Mouse (Mus musculus): ENCODE data around the gene Wdr76. TPM values are rescaled to one million over a fixed set of nuclear protein-coding genes. Genes with fewer than 3 reads are reported as not detected.

The Wdr76 gene
- polyA plus RNA-seq, 1 experiment from 2014 or later = 9.9 TPM

DNA sequence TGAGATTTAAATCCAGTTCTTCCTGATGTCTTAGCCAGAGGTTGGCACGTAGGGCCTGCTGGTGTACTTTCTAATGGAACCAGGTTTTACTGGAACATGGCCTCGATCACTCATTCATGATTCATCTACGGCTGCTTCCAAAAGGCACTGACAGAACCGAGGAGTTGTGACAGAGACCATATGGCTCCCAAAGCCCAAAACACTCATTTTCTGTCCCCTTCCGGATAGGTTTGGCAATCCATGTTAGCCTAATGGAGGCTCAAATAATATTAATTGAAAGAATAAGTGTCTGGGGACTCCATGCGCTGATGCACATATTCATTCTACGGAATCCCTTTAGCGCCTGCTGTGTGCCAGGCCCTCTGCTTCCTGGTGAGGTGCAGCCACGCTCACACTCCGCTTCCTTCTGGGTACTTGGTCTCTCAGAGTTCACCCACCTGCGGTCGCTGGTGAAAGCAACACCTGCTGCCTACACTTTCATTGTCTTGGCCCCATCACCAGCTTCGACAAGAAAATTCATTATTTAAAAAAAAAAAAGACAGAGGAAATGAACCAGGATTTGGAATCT, 76.4 kb downstream of the Wdr76 start:
- ATAC-seq (replicated peaks; ENCODE audit: low FRiP score, low TSS enrichment, low read depth) = no peak

DNA sequence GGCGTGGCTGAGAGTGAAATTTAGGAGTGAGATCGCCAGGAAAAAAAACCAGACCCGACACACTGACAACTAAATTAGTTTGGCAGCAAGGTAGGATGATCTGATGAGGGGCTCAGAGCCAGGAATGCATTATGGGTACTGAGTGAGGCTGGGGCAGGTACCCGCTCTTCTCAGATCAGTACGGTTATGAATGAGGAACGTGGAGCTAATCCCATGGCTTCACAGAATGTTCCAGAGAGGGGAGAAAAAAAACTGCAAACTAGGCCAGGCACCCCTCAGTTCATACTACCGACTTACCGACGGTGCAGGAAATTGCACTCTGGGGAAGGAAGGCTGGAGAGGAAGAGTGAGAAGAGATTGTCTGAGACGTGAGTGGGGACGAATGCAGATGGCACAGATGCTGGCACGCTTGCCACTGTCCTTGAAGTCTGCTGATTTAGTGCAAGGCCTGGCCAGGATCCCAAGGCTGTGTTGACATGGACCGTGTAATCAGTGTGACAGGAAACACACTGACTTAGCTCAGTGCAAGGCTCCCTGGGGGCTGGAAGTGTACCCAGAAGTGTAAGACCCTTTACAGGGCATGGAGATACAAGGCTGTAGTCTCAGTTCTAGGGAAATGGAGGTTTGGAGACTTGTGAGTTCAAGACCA, 77.1 kb downstream of the Wdr76 start:
- WGBS = 63% methylated on average over 13 of the region's 13 CpGs
- H3K9me3 ChIP-seq (ENCODE audit: control insufficient read depth, low read length) = no peaks in the 10 kb centered on the region
- H3K4me2 ChIP-seq (ENCODE audit: low read length) = no peak overlapping the region
- no peak overlapping the region for H3K4me3 ChIP-seq (ENCODE audit: low read depth, low read length)
- H3K4me1 ChIP-seq (replicated peaks; ENCODE audit: control insufficient read depth, insufficient read depth, low read length) = peaks cover 8% of the 10 kb centered on the region; the same call in 1 of the 2 replicates
- ATAC-seq (replicated peaks; ENCODE audit: low FRiP score, low TSS enrichment, low read depth) (no peak), DNase-seq (ENCODE audit: low spot score) (no peak)
- no peaks in the 10 kb centered on the region for H3K27me3 ChIP-seq (replicated peaks; ENCODE audit: control insufficient read depth, insufficient read depth, low read length)
- H3K9ac ChIP-seq (ENCODE audit: low read length) = no peak overlapping the region
- H3K36me3 ChIP-seq (ENCODE audit: control insufficient read depth, insufficient read depth, low read length) = no peaks in the 10 kb centered on the region
- no peak overlapping the region for H3K27ac ChIP-seq (ENCODE audit: low read depth)

More for the DNA sequence above, 76.4 kb downstream of the Wdr76 start:
- Histone ChIP-seq H3K9me3 (ENCODE audit: control insufficient read depth, low read length) (no peaks in the 10 kb centered on the region), H3K36me3 (ENCODE audit: control insufficient read depth, insufficient read depth, low read length) (no peaks in the 10 kb centered on the region), H3K27me3 (replicated peaks; ENCODE audit: control insufficient read depth, insufficient read depth, low read length) (no peaks in the 10 kb centered on the region), H3K27ac (ENCODE audit: low read depth) (no peak overlapping the region), H3K4me1 (replicated peaks; ENCODE audit: control insufficient read depth, insufficient read depth, low read length) (peaks cover 1% of the 10 kb centered on the region; the same call in 1 of the 2 replicates), H3K4me3 (ENCODE audit: low read depth, low read length) (no peak overlapping the region), H3K9ac (ENCODE audit: low read length) (no peak overlapping the region), H3K4me2 (ENCODE audit: low read length) (no peak overlapping the region)
- no peak for DNase-seq (ENCODE audit: low spot score)
- 78% methylated on average over 13 of the region's 13 CpGs for WGBS

DNA sequence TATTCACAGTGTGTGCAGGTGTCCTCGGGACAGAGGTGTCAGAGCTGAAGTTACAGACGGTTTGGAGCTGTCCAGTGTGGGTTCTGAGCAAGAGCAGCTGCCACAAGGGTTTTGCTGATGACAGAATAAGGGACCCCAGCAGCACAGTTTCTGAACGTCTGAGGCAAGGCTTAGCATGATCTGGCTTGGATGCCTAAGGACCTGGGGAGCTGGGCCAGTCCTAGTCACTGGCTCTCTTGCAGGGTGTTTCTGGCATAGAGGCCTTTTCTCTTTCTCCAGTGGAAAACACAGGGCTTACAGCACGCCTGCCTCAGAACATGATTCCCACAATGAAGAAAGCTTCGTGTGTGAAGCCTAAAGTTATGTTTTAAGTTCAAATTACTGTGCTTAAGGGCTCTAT, 78.2 kb downstream of the Wdr76 start:
- no peak overlapping the region for H3K4me3 ChIP-seq (ENCODE audit: low read depth, low read length)
- H3K4me2 ChIP-seq (ENCODE audit: low read length) = no peak overlapping the region
- DNase-seq (ENCODE audit: low spot score) = no peak
- no peak overlapping the region for H3K27ac ChIP-seq (ENCODE audit: low read depth)
- H3K4me1 ChIP-seq (replicated peaks; ENCODE audit: control insufficient read depth, insufficient read depth, low read length) = peaks cover 9% of the 10 kb centered on the region; the same call in 1 of the 2 replicates
- no peaks in the 10 kb centered on the region for H3K36me3 ChIP-seq (ENCODE audit: control insufficient read depth, insufficient read depth, low read length)
- no peak for ATAC-seq (replicated peaks; ENCODE audit: low FRiP score, low TSS enrichment, low read depth)
- no peaks in the 10 kb centered on the region for H3K9me3 ChIP-seq (ENCODE audit: control insufficient read depth, low read length)
- 50% methylated on average over 5 of the region's 5 CpGs for WGBS
- no peaks in the 10 kb centered on the region for H3K27me3 ChIP-seq (replicated peaks; ENCODE audit: control insufficient read depth, insufficient read depth, low read length)
- no peak overlapping the region for H3K9ac ChIP-seq (ENCODE audit: low read length)

DNA sequence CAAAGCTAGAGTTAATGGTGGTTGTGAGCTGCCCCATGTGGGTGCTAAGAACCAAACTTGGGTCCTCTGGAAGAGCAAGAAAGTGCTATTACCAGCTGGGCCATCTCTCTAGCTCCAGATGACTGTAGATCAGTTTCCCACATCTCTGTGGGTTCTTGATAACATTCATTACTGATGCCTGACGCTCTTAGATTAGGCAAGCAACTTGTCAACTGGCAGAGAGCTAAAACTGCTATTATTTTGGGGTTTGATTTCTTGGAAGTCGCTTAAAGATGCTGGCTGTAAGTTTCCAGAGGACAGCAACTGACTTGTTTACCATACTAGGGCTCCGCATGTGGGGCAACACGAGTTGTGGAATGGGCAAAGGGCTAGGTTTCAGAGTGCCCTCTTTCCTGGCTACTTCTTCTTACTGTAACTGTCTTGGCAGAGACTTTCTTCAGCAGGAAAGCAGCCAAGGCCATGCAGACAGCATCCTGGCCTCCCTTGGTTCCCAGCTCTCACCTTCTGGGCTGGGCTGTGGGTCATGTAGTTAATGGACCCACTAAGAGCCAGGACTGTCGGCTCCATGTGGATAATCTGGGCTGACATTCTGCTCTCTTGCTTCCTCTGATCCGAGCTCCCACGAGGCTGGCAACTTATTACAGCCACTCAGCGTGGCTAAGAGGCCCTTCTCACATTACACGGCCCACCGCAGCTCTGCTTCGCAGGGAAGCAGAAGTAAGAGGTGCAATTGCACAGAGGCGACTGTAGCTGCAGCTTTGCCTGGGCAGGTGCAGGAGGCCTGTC, 81.2 kb downstream of the Wdr76 start:
- H3K9me3 ChIP-seq (ENCODE audit: control insufficient read depth, low read length) = no peaks in the 10 kb centered on the region
- H3K27ac ChIP-seq (ENCODE audit: low read depth) = no peak overlapping the region
- no peak for DNase-seq (ENCODE audit: low spot score)
- no peaks in the 10 kb centered on the region for H3K27me3 ChIP-seq (replicated peaks; ENCODE audit: control insufficient read depth, insufficient read depth, low read length)
- H3K4me3 ChIP-seq (ENCODE audit: low read depth, low read length) = no peak overlapping the region
- peaks cover 9% of the 10 kb centered on the region; the same call in 1 of the 2 replicates for H3K4me1 ChIP-seq (replicated peaks; ENCODE audit: control insufficient read depth, insufficient read depth, low read length)
- H3K4me2 ChIP-seq (ENCODE audit: low read length) = no peak overlapping the region
- 34% methylated on average over 12 of the region's 12 CpGs for WGBS
- no peaks in the 10 kb centered on the region for H3K36me3 ChIP-seq (ENCODE audit: control insufficient read depth, insufficient read depth, low read length)
- no peak for ATAC-seq (replicated peaks; ENCODE audit: low FRiP score, low TSS enrichment, low read depth)
- no peak overlapping the region for H3K9ac ChIP-seq (ENCODE audit: low read length)

DNA sequence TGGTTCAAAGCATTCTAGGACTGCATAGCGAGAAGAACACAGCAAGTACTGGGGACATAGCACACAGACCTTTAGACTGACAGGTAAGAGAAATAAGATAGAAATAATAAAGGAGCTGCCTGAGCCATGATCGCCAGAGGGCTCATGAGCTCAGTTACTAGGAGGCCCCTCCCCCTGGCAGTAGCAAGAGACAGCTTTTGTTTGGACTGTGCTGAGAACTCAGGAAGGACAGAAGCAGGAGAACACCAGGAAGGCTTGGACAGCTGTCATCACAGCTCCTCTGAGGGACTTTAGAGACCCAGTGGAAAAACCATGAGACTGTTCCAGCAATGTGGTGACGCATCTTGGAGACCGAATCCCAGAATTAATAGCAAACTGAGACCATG, 81.8 kb downstream of the Wdr76 start:
- Histone ChIP-seq H3K27me3 (replicated peaks; ENCODE audit: control insufficient read depth, insufficient read depth, low read length) (no peaks in the 10 kb centered on the region), H3K4me3 (ENCODE audit: low read depth, low read length) (no peak overlapping the region), H3K9me3 (ENCODE audit: control insufficient read depth, low read length) (no peaks in the 10 kb centered on the region), H3K4me1 (replicated peaks; ENCODE audit: control insufficient read depth, insufficient read depth, low read length) (peaks cover 9% of the 10 kb centered on the region; the same call in 1 of the 2 replicates), H3K9ac (ENCODE audit: low read length) (no peak overlapping the region), H3K27ac (ENCODE audit: low read depth) (no peak overlapping the region), H3K36me3 (ENCODE audit: control insufficient read depth, insufficient read depth, low read length) (no peaks in the 10 kb centered on the region), H3K4me2 (ENCODE audit: low read length) (no peak overlapping the region)
- DNase-seq (ENCODE audit: low spot score) (no peak), ATAC-seq (replicated peaks; ENCODE audit: low FRiP score, low TSS enrichment, low read depth) (no peak)
- WGBS = 48% methylated on average over 4 of the region's 4 CpGs

DNA sequence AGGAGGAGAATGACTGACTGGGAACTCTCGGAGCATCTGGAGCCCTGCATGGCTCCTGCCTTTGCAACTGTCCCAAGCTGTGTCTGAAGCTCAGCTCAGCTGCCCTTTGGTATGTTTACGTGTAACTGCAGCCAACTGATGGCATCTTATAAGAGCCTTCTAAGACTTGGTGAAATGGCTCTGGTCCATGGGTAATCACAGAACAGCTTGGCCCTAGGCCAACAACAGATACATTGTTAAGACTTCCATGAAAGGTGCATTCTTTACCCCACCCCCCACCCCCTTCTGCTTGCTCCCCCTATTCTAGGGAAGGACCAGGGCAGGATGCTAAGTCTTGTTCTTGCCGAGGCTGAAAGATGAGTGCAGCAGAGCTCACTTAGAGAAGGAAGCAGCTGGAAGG, 87.6 kb downstream of the Wdr76 start:
- WGBS = 39% methylated on average over 3 of the region's 3 CpGs
- Histone ChIP-seq H3K36me3 (ENCODE audit: control insufficient read depth, insufficient read depth, low read length) (no peaks in the 10 kb centered on the region), H3K9ac (ENCODE audit: low read length) (no peak overlapping the region), H3K4me1 (replicated peaks; ENCODE audit: control insufficient read depth, insufficient read depth, low read length) (peaks cover 17% of the 10 kb centered on the region; the same call in 1 of the 2 replicates), H3K9me3 (ENCODE audit: control insufficient read depth, low read length) (no peaks in the 10 kb centered on the region), H3K27me3 (replicated peaks; ENCODE audit: control insufficient read depth, insufficient read depth, low read length) (no peaks in the 10 kb centered on the region), H3K4me3 (ENCODE audit: low read depth, low read length) (no peak overlapping the region), H3K27ac (ENCODE audit: low read depth) (no peak overlapping the region), H3K4me2 (ENCODE audit: low read length) (no peak overlapping the region)
- ATAC-seq (replicated peaks; ENCODE audit: low FRiP score, low TSS enrichment, low read depth) (no peak), DNase-seq (ENCODE audit: low spot score) (no peak)

Other genes starting within 250 kb of the Wdr76 start
- gene Trp53bp1, start 235.3 kb upstream of the Wdr76 start, polyA plus RNA-seq (2014; fragmentation: Nextera tagmentation; extraction: Ambion mirVana) = 63.8 and 70.3 TPM in 2 replicates
- 6.7 and 7.2 TPM in 2 replicates for gene Map1a, start 217.1 kb upstream of the Wdr76 start, polyA plus RNA-seq (2014; fragmentation: Nextera tagmentation; extraction: Ambion mirVana)
- gene Ppip5k1, start 151.3 kb upstream of the Wdr76 start, polyA plus RNA-seq (2014; fragmentation: Nextera tagmentation; extraction: Ambion mirVana) = 15.0 and 15.3 TPM in 2 replicates
- gene Ckmt1, start 149.0 kb upstream of the Wdr76 start, polyA plus RNA-seq (2014; fragmentation: Nextera tagmentation; extraction: Ambion mirVana) = 64.4 and 100 TPM in 2 replicates
- not detected in 2 replicates for gene Strc, start 119.6 kb upstream of the Wdr76 start, polyA plus RNA-seq (2014; fragmentation: Nextera tagmentation; extraction: Ambion mirVana)
- 540 and 546 TPM in 2 replicates for gene Pdia3, start 92.9 kb upstream of the Wdr76 start, polyA plus RNA-seq (2014; fragmentation: Nextera tagmentation; extraction: Ambion mirVana)
- gene Catsper2, start 92.9 kb upstream of the Wdr76 start, polyA plus RNA-seq (2014; fragmentation: Nextera tagmentation; extraction: Ambion mirVana) = 2.1 and 2.2 TPM in 2 replicates
- gene Ell3, start 62.4 kb upstream of the Wdr76 start, polyA plus RNA-seq (2014; fragmentation: Nextera tagmentation; extraction: Ambion mirVana) = 12.4 and 14.8 TPM in 2 replicates
- 513 and 576 TPM in 2 replicates for gene Serf2, start 57.5 kb upstream of the Wdr76 start, polyA plus RNA-seq (2014; fragmentation: Nextera tagmentation; extraction: Ambion mirVana)
- 84.8 and 93.4 TPM in 2 replicates for gene Hypk, start 53.4 kb upstream of the Wdr76 start, polyA plus RNA-seq (2014; fragmentation: Nextera tagmentation; extraction: Ambion mirVana)
- gene Serinc4, start 49.9 kb upstream of the Wdr76 start, polyA plus RNA-seq (2014; fragmentation: Nextera tagmentation; extraction: Ambion mirVana) = 0.26 and 0.70 TPM in 2 replicates
- gene Mfap1b, start 32.7 kb upstream of the Wdr76 start, polyA plus RNA-seq (2014; fragmentation: Nextera tagmentation; extraction: Ambion mirVana) = 40.9 and 49.4 TPM in 2 replicates
- 20.0 and 23.6 TPM in 2 replicates for gene Mfap1a, start 58 bp upstream of the Wdr76 start, polyA plus RNA-seq (2014; fragmentation: Nextera tagmentation; extraction: Ambion mirVana)